Mouse (Mus musculus): ENCODE results near the gene Arhgap15.
A peak's percentile ranks its signal among the peaks of the same experiment; 100 is the strongest.

Arhgap15 gene

DNA sequence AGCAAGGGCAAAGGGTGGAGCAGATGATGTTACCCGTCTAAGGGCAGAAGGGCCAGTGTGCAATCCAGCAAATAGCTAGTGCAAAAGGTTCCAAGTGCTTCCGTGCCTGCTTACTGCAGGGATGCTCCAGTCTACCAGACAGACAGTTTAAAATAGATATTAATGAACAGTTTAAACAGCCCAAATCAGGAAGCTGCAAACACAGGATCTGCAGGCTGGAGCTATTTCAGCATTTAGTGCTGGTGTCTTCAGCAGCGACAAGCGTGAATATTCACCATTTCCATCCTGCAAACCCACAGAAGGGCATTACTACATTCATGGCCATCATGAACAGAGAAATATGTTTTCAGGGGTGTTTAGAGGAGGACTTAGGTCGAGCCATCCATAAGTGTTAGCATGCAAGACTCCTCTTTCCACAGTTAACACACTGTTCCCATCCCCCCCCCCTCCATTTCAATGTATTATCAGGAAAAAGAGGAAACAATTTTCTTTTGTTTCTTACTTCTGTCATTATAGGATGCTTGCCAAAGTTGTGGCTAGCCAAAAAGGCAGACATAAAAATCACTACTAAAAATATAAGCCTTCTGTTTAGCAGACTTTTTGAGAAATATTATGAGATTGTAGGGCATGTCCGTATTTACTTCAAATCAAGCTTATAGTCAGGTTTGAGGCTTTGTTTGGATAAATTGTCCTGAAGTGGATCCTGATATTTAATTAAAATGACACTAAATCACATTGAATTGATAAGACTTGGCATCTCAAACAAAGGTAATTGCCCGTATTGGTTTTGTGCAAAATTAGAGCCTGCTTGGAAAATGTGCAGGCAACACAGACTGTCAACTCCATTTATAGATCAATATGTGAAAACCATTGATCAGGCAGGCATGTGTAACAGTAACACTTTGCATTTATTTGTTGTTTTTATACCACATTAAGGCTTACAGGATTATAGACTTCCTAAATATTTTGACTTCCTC lies 35.4 kb downstream of the Arhgap15 start:
- no peak for DNase-seq (ENCODE audit: low spot score)

DNA sequence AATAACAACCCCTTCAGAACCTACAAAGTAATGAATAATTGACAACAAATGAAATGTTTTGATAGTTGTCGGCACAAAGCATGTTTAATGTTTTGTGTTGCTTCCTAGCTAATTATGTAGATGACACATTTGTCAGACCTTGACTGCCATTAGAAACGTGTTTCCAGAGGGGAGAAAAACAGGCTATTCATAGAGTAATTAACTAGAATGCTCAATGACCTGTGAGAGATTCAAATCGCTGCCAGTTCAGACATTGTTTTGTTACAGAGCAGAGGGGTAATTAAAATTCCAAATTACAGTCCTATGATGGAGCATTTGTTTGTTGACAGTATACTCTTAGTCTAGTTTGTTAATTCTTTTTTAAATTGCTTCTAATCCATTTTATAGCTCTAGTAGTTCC lies 37.5 kb downstream of the Arhgap15 start:
- DNase-seq (ENCODE audit: low spot score), result no peak

DNA sequence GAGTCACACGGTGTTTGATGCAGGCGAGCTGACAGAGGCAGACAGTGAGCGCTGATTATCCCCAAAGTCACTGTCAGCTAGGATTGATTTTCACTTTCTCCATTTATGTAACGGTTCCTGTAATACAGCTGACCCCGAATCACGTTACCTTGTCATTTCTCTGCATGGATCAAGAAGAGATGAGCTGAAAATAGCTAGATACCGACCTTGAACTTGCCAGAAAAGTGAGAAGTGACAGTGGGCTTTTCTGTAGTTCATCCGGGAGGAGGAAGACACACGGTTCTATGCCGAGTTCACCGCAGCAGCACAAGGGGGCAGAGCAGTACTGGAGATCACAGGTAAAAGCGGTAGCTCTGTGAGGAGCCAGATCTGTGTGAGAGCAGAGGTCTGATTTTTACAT lies 38.5 kb downstream of the Arhgap15 start:
- no peak for DNase-seq (ENCODE audit: low spot score)

DNA sequence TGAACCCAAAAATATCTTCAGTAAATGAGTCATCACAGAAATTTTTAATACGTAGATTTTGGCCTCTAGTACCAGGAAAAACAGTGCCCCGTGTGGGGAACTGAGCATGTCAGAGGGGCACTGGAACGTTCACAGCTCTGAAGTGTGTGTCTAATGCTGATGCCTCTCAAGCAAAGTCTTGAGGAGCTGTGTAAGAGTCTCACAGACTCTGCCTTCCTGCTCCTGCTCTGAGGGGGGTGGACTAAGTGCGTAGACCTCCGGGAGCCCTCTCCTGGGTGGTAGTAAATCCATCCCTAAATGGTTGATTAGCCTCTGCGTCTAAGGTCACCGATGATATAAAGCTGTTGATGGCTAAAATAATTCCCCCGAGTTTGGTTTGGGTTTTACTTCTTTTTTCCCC lies 39.9 kb downstream of the Arhgap15 start:
- no peak for DNase-seq (ENCODE audit: low spot score)

DNA sequence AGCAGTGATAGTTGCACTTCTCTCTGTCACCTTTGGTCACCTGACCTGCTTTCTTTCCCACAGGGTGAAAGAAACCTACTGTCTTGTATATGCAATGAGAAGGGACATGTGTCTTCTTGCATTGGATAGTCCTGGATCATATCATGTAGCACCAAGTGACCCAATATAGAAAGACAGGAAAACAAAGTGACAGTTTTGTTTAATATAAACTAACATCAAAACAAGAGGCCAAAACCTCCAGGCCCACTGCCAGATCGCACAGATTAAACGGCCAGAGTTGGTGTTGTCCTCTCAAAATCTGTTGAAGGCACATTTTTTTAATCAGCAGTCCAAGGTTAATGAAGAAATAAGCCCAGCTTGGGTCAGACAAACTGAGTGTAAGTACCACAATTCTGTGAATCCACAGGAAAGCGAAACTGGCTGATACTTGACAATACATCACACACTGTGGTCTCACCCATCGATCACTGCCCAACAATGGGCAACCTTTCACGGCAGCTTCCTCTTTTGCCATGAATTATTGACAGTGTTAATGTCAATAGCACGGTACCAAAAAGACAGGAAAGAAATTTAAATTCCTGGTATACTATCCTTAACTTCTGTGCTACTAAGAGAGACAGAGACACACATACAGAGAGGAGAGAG lies 41.5 kb downstream of the Arhgap15 start:
- DNase-seq (ENCODE audit: low spot score), result peak; percentile 23

DNA sequence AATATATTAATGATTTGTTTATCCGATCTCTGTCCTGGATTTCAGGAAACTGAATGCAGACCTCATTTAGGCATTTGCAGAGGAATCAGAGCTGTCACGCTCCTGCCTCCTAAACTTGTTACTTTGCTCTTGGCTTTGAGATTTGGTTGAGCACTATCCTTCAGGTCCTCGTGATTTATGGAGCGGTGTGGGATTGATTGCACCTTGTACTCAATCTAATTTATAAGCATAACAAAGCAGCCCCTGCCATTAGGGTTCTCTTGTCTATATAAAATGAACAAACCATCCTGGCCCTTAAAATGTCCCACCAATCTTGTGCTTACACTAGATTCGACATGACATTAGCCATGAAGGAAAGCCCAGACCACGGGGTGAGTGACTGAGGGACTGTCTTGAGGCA lies 43.0 kb downstream of the Arhgap15 start:
- no peak for DNase-seq (ENCODE audit: low spot score)

DNA sequence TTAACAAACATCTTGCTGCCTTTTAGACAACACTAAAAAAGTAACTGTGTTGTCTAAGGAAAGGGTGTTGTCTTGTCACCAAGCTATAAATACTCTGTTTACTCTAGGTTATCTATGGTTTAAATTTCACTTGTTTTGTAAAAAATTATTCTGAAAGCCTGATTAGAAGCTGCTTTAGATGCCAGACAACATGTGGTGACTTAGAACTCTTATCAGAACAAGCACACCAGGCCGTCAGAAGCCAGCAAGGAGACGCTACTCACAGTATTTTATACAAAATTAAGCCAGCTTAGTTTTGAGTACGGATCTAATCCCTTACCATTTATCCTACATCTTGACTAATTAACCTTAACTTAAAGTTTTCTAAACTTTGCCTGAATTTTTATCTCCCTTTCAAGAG lies 44.5 kb downstream of the Arhgap15 start:
- DNase-seq (ENCODE audit: low spot score), result no peak

DNA sequence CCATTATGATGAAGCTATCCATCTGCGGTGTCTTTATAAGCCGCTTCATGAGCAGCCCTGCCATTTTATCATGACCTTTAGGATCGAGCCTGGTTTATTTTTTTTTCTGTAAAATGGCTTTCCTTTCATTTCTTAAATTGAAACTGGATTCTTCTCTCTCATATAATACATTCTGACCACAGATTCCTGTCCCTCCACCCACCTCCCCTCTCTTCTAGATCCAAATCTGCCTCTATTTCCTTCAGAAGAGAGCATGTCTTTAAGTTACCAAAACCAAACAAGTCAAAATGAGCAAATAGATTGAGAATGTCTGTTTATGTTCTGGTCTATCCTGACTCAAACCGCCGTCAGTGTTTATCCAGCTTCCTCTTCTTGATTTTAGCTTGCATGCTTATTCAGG lies 46.1 kb downstream of the Arhgap15 start:
- no peak for DNase-seq (ENCODE audit: low spot score)

DNA sequence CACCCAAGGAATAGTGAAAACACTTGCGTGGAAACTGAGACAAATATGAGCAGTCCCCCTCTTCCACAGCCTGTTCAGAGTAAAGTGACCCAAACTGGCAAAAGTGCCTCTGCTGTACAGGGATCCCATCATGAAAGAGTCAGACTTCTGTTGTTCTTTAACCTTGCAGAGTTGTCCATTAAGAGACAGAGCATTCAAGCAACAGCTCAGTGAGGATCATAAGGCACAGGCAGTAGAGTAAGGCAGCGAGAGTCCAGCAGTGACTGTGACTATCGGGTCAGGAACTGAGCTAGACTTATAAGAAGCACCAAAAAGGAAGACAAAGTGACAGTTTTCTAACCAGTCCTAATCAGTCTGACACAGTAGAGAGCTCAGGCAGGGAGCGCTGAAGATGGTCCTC lies 47.8 kb downstream of the Arhgap15 start:
- no peak for DNase-seq (ENCODE audit: low spot score)

DNA sequence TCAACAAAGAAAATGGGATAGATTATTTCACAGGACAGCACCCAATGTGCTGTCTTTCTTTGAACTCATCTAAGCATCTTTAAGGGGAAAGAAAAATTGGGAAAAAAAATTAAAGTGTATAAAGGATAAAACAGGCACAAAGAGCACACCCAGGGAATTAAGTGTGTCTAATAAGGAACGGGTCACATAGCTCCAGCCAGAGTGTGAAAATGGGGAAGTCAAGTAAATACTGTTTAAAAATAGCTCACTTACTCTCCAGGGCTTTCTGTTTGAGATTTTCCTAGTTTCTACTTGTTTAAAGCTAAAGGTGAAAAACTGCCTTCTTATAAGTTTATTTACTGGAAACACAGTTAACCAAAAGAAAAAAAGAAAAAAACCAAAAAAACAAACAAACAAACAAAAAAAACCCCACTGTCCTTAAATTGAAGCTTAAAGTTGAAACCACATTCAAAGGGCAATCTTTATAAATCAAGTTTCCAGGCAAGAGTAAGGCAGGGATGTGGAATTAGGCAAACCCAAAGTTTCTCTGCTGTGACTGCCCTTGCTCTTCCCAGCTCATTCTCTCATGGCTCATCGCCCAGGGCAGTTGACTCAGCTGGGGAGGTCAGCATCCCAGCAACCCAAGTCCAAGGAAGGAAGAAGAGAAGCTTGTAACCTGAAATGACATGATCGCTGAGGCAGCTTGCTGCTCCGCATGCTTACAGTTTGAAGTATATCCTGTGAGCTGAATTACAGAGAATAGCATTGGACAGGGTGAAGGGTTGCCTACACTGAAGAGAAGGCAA lies 57.5 kb downstream of the Arhgap15 start:
- no peak for DNase-seq (ENCODE audit: low spot score)

DNA sequence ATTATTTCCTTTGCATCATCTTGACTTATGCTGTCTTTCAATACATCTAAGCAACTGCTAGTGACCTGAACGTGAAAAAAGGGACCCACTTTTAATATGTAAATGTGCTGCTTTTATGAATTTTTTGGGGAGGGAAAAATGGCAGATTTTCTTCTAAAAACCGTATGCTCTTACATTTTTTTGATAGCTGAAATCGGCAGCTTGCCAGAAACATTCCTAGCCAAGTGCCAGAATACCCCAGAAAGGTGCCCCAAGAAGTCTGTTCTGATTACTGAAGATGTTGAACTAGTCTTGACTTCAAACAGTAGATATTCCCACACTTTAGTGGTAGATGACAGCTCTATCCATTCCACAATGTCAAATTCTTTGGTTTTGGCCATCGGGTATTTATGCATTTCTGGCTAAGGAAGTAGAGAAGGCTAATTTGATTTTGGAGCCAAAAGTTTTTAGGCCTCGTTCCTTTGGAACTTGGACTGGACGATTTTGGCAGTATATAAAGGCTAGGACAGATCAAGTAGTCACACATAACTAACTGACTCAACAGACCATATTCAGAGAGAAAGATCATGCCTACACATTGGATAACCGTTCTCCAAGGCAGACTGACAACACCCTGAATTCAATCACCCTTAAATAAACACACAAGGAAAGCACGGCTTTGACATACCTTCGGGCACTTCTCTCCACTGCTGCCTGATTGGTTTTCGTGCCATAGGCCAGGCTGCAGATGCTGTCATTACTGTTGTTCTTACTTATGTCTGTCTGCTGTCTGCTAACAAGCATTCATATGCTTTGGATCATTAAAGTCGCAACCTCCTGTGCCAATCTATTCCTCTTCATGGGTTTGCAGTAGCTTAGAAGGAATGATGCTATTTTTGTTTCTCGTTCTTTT lies 67.5 kb downstream of the Arhgap15 start:
- DNase-seq (ENCODE audit: low spot score), result no peak

DNA sequence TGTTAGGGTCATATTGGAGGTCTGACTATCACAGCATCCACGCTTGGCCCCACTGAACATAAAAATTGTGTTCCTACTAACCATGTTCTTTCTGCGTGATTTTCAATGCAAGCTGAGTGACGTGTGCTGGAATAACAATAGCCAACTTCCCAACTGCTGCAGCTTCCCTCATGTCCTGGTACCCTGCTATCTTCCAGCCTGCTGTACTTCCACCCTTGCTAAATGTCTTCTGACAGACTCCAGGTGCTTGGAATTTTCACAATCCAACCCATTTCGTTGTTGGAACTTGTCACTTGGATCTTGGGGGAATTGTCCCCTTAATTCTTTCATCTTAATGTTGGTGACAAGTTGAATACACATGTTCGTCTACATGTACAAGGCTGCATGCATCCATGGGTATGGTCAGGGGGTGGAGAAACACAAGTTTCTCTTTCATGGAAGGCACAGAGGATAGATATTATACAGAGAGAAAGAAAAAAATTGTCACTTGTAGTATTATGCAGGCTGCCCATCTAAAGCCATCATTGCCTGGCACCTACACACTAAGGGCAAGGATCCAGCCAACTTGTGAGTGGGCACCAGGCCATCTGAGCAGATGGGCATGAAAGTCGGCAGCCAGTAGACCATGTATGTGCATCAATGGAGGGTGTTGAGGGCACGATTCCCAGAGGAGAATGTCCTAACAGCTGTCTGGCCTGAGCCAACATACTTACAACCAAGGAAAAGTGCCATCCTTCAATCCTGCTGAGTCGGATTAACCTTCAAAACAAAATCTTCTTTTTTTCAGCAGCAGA lies 68.4 kb downstream of the Arhgap15 start:
- no peak for DNase-seq (ENCODE audit: low spot score)

DNA sequence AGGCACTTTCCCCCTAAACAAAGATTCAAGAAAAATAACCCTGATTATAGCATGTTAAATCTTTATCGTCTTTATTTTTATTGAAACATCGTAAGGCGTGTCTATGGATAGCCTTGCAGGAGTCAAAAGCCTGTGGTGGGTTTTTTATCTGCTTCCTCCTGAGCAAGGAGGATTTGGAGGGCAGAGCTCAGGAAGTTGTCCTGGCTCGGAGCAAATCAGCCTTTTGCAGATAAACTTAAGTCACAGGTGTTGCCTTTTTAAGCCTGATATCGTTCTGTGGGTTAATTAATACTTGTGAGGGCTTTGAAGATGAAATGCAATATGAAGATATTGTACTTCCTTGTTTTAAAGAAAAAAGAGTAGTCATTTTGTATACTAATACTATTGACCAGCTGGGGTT lies 87.3 kb downstream of the Arhgap15 start:
- no peak for DNase-seq (ENCODE audit: low spot score)

DNA sequence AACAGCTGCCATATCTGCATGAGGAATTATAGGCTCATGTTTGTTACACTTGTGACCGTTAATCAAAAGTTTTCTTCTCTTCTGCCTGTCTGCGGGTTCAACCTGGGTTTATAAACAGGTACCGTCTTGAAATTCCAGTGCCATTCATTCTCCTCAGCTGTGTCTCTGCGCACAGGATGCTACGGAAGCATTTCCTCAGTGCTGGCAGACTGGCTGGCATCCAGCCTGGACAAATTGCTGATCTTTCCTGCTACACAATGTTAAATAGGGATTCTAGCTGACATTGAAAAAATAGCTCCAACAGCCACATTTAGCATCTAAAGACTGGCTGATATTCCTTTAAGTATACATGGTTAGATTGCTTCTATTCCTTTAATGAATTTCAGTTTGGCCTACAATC lies 93.0 kb downstream of the Arhgap15 start:
- peak; percentile 43 for DNase-seq (ENCODE audit: low spot score)

DNA sequence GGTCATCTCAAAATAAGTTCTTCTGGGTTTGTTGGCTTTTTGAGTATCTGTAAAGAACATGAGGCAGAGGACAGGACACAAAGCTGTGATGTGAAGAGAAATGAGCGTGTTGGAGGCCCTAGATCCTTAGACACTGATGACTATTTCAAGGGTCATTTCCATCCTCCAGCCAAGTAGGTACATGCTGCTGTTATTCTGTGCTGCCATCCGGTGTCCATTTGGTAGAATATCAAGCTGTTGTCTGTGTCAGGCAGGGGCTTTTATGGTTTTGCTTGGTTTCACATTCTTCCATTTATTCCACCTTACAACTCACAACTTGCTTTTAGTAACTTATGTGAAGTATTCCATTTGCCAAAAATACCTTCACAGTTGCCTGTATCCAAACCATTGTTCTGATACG lies 102.6 kb downstream of the Arhgap15 start:
- DNase-seq (ENCODE audit: low spot score), result peak; percentile 11

DNA sequence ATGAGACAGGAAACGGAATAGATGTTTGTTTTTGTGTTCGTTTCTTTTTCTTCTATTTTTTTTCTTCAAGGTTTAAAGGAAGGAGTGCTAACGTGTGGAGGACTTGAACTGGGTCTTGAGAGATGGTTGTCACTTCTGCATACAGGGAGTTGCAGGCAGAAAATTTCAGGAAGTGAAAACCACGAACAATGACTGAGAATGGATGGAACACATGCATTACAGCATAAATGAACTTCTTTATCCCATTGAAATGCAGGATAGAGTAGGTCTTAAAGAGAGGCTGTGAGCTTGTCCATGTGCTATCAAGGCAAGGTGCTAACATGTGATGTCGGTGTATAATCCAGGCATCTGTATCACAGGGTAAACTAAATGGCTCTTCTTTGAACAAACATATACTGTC lies 114.1 kb downstream of the Arhgap15 start:
- DNase-seq (ENCODE audit: low spot score), result no peak

DNA sequence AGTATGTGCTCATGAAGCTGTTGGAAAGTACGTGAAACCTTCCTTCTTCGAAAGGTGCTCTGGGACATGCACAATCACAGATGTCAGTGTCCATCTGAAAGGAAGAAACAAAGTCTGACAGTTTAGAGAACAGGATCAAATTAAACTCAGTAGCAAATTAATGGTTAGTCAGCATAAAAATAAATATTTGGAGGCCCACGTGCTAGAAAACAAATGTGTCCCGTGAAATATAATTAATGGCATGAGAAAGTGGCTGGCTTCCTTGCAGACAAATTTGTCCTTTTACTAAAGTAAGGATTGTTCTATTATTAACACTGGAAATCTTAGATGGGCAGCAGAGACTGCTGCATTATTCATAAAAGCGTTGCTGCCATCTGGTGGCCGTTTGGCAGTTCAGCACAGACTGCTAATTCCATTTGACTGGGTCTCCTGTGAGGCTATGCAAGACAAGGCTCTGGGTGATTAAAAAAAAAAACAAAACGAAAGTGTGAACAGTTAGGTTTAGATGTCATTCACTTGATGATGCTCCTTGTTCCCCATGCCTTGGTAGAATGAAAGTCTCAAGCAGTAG lies 153.9 kb downstream of the Arhgap15 start:
- peak; percentile 66 for DNase-seq (ENCODE audit: low spot score)

DNA sequence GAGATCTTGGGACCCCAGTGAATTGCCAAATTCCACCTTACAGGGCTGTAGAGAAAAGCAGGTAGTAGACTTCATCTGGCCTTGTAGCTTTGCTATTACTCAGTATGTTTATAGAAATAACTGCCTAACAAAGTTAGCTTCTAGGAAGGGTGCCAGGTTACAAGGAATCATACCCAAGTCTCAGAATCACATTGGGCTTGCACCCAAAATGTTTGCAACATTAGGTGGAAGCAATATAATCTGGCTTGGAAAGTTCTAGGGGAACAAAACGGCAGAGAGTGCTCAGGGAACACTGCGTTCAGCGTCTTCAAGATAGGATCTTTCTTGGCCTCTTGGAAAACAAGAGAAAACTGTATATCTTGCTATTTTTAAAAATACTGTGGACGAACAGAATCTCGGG lies 158.9 kb downstream of the Arhgap15 start:
- peak; percentile 34 for DNase-seq (ENCODE audit: low spot score)

DNA sequence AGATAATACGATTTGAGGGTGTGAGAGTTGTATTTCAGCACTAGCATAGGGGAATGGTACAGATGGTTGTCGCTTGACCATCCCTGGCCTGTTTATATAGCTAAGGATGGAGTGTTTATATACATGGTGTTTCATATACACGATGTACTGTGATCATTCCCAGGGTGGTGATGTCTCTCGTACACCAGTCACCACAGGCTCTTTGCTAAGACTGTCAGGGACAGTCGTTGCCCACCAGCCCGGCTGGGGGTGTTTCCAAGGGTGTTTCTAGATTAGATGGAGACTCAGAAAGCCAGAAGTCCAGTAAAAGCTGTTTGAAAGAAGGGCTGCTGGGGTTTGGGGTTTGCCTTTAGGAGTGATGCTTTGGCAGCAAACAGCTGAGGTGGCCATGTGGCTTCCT lies 165.5 kb downstream of the Arhgap15 start:
- DNase-seq (ENCODE audit: low spot score), result no peak

DNA sequence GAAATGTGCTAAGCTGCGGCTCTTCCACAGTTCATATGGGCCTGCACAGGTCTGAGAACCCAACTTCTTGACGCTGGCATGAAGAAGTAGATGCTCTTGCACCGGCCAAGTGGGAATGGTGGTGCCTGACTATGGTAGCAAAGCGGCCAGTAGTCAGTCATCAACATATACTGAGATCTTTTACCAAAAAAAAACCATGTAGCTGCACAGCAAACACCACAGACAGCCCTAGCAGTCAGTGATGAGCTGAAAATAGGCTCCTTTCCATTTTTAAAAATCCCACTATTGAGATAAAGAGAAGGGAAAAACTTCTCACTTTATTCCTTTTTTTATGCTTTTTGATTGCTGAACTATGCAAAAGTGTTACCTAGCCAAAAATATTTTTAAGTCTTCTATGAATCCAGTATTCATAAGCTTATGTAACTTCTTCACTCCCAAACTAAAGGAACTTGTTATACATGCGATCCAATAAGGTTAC lies 175.3 kb downstream of the Arhgap15 start:
- DNase-seq (ENCODE audit: low spot score), result no peak
